Mouse (Mus musculus) large intestine, adult 2 months (tissue): ENCODE data around the gene Clk3. TPM values are rescaled to one million over a fixed set of nuclear protein-coding genes. Genes with fewer than 3 reads are reported as not detected.

Experiments
- DNase-seq: peaks from one replicate; pipeline ENCODE4 v3.0.0-alpha.2; 2012; ENCODE audit warnings: low read depth, low spot score
- WGBS: fragments of 180-500 bp; shearing (Covaris S2); methylation state at CpG from one replicate; pipeline ENCODE4 v1.1.7; 2018; 5-methylcytosine and 5-hydroxymethylcytosine counted together
- polyA plus RNA-seq: library from polyadenylated mRNA; depleted of rRNA; stranded (reverse); fragments of >200 nt; gene quantifications from 2 replicates; pipeline ENCODE4 v1.2.3, GENCODE M21; 2012

Clk3 gene
- polyA plus RNA-seq, 1 experiment: 84.3 TPM

- WGBS: 73% methylated on average over 3 of the region's 3 CpGs
- DNase-seq: no peak
Measured at GRCm38 (mm10) chr9:57773754-57774153, 8.1 kb upstream of the Clk3 start.

GRCm38 (mm10) chr9:57770836-57771235, 5.2 kb upstream of the Clk3 start:
- DNase-seq: no peak
- WGBS: 89% methylated on average over 2 of the region's 2 CpGs

GRCm38 (mm10) chr9:57770214-57770613, 4.6 kb upstream of the Clk3 start:
- WGBS: 100% methylated on average over 1 of the region's 1 CpGs
- DNase-seq: no peak

GRCm38 (mm10) chr9:57769539-57770069, 3.9 kb upstream of the Clk3 start:
- 23% methylated on average over 2 of the region's 2 CpGs for WGBS
- no peak for DNase-seq

- DNase-seq: no peak
- 93% methylated on average over 4 of the region's 4 CpGs for WGBS
Measured at GRCm38 (mm10) chr9:57767231-57767630, 1.6 kb upstream of the Clk3 start.

- WGBS: 69% methylated on average over 6 of the region's 6 CpGs
- no peak for DNase-seq
Measured at GRCm38 (mm10) chr9:57766431-57766830, 771 bp upstream of the Clk3 start.

- WGBS: under 1% methylated on average over 39 of the region's 45 CpGs
- peak; percentile 71 for DNase-seq
Measured at GRCm38 (mm10) chr9:57764974-57765363, 691 bp downstream of the Clk3 start.

- WGBS: under 1% methylated on average over 57 of the region's 57 CpGs
Measured at GRCm38 (mm10) chr9:57764147-57764973, 1.3 kb downstream of the Clk3 start.

GRCm38 (mm10) chr9:57762563-57762991, 3.1 kb downstream of the Clk3 start:
- peak; percentile 35 for DNase-seq
- WGBS: 10% methylated on average over 6 of the region's 6 CpGs

More at GRCm38 (mm10) chr9:57764147-57764973, 1.3 kb downstream of the Clk3 start:
- peak; percentile 48 for DNase-seq

GRCm38 (mm10) chr9:57761563-57762551, 3.8 kb downstream of the Clk3 start:
- DNase-seq: no peak
- WGBS: 81% methylated on average over 13 of the region's 13 CpGs

- no peak for DNase-seq
- WGBS: 91% methylated on average over 24 of the region's 24 CpGs
Measured at GRCm38 (mm10) chr9:57760416-57761146, 5.1 kb downstream of the Clk3 start.

- WGBS: 6% methylated on average over 6 of the region's 6 CpGs
- DNase-seq: peak; percentile 47
Measured at GRCm38 (mm10) chr9:57759289-57759688, 6.4 kb downstream of the Clk3 start.

GRCm38 (mm10) chr9:57758528-57758927, 7.1 kb downstream of the Clk3 start:
- WGBS: 92% methylated on average over 22 of the region's 22 CpGs

GRCm38 (mm10) chr9:57757578-57757977, 8.1 kb downstream of the Clk3 start:
- no peak for DNase-seq
- 60% methylated on average over 3 of the region's 3 CpGs for WGBS

More at GRCm38 (mm10) chr9:57758528-57758927, 7.1 kb downstream of the Clk3 start:
- no peak for DNase-seq

- WGBS: 79% methylated on average over 7 of the region's 7 CpGs
Measured at GRCm38 (mm10) chr9:57750901-57751300, 14.8 kb downstream of the Clk3 start.

GRCm38 (mm10) chr9:57748831-57749230, 16.8 kb downstream of the Clk3 start:
- no peak for DNase-seq
- WGBS: 18% methylated on average over 1 of the region's 1 CpGs

More at GRCm38 (mm10) chr9:57750901-57751300, 14.8 kb downstream of the Clk3 start:
- DNase-seq: no peak

- WGBS: 78% methylated on average over 6 of the region's 6 CpGs
- no peak for DNase-seq
Measured at GRCm38 (mm10) chr9:57748137-57748536, 17.5 kb downstream of the Clk3 start.

GRCm38 (mm10) chr9:57747067-57747466, 18.6 kb downstream of the Clk3 start:
- WGBS: 79% methylated on average over 1 of the region's 1 CpGs

GRCm38 (mm10) chr9:57744462-57745091, 21.1 kb downstream of the Clk3 start:
- DNase-seq: peak; percentile 40
- WGBS: 61% methylated on average over 3 of the region's 3 CpGs

More at GRCm38 (mm10) chr9:57747067-57747466, 18.6 kb downstream of the Clk3 start:
- DNase-seq: no peak
